Mouse (Mus musculus) large intestine, adult 2 months (tissue): ENCODE results near the gene Dnajc7. TPM values are rescaled to one million over a fixed set of nuclear protein-coding genes. Genes with fewer than 3 reads are reported as not detected.

Experiments
- polyA plus RNA-seq: library from polyadenylated mRNA; depleted of rRNA; stranded (reverse); fragments of >200 nt; gene quantifications from 2 replicates; pipeline ENCODE4 v1.2.3, GENCODE M21; 2012; rRNA removed

The Dnajc7 gene
- polyA plus RNA-seq, 1 experiment, result 53.6 TPM

Other genes starting within 250 kb of the Dnajc7 start
- 216 and 335 TPM in 2 replicates for gene Jup, start 222.4 kb downstream of the Dnajc7 start, polyA plus RNA-seq
- gene P3h4, start 205.3 kb downstream of the Dnajc7 start, polyA plus RNA-seq, result 5.7 and 6.0 TPM in 2 replicates
- 11.2 and 11.5 TPM in 2 replicates for gene Fkbp10, start 204.5 kb downstream of the Dnajc7 start, polyA plus RNA-seq
- 18.0 and 18.5 TPM in 2 replicates for gene Nt5c3b, start 178.4 kb downstream of the Dnajc7 start, polyA plus RNA-seq
- gene Klhl10, start 178.3 kb downstream of the Dnajc7 start, polyA plus RNA-seq, result 0.05 and 0.11 TPM in 2 replicates
- gene Klhl11, start 147.4 kb downstream of the Dnajc7 start, polyA plus RNA-seq, result 1.2 and 2.5 TPM in 2 replicates
- 43.0 and 70.5 TPM in 2 replicates for gene Acly, start 92.2 kb downstream of the Dnajc7 start, polyA plus RNA-seq
- gene Ttc25, start 74.6 kb downstream of the Dnajc7 start, polyA plus RNA-seq, result 0.12 TPM in 1 of 2 replicates, not detected in the other
- gene Cnp, start 45.3 kb downstream of the Dnajc7 start, polyA plus RNA-seq, result 32.5 and 32.8 TPM in 2 replicates
- 88.6 and 112 TPM in 2 replicates for gene Nkiras2, start 924 bp downstream of the Dnajc7 start, polyA plus RNA-seq
- gene Zfp385c, start 72.3 kb upstream of the Dnajc7 start, polyA plus RNA-seq, result 0.14 and 0.59 TPM in 2 replicates
- 6.2 and 11.5 TPM in 2 replicates for gene Dhx58, start 84.1 kb upstream of the Dnajc7 start, polyA plus RNA-seq
- 23.5 and 26.7 TPM in 2 replicates for gene Kat2a, start 92.3 kb upstream of the Dnajc7 start, polyA plus RNA-seq
- not detected in 2 replicates for gene Hspb9, start 93.7 kb upstream of the Dnajc7 start, polyA plus RNA-seq
- gene Rab5c, start 118.0 kb upstream of the Dnajc7 start, polyA plus RNA-seq, result 255 and 309 TPM in 2 replicates
- gene Kcnh4, start 139.8 kb upstream of the Dnajc7 start, polyA plus RNA-seq, result 0.06 and 0.08 TPM in 2 replicates
- gene Hcrt, start 142.8 kb upstream of the Dnajc7 start, polyA plus RNA-seq, result not detected in 2 replicates
- gene Ghdc, start 150.8 kb upstream of the Dnajc7 start, polyA plus RNA-seq, result 8.5 and 9.8 TPM in 2 replicates
- gene Stat5b, start 230.6 kb upstream of the Dnajc7 start, polyA plus RNA-seq, result 9.5 and 14.2 TPM in 2 replicates
- gene Stat5a, start 239.2 kb upstream of the Dnajc7 start, polyA plus RNA-seq, result 6.4 and 8.3 TPM in 2 replicates